Mouse (Mus musculus): ENCODE results near the gene Gm10309.

- TF ChIP-seq POLR2AphosphoS2 (IDR thresholded peaks at IDR 0.05; ENCODE audit: insufficient read length, low read depth) = no peak
- TF ChIP-seq E2F4 (IDR thresholded peaks at IDR 0.05; ENCODE audit: insufficient read depth) = no peak
- TF ChIP-seq POLR2A (IDR thresholded peaks at IDR 0.05; ENCODE audit: insufficient read length, low read depth) = no peak
- TF ChIP-seq MYOG (IDR thresholded peaks at IDR 0.05; ENCODE audit: control insufficient read depth in 1 of 3, insufficient read depth in 1 of 3, insufficient read length in 2 of 3, low read depth in 2 of 3) = no peak
- TF ChIP-seq MYOD1 (IDR thresholded peaks at IDR 0.05; ENCODE audit: control insufficient read depth in 1 of 3, insufficient read length in 2 of 3, low read depth in 2 of 3) = no peak
- TF ChIP-seq USF1 (IDR thresholded peaks at IDR 0.05; ENCODE audit: low read depth) = no peak
- TF ChIP-seq TCF12 (IDR thresholded peaks at IDR 0.05; ENCODE audit: insufficient read depth, poor library complexity, severe bottlenecking) = no peak
Measured at GRCm38 (mm10) chr17:86525075-86525474, 20.0 kb upstream of the Gm10309 start.
